Mouse (Mus musculus) lung, postnatal 0 days (tissue): Measurements from ENCODE around the gene Ankrd13a.

Experiments used
- CTCF ChIP-seq: IDR thresholded peaks from 2 replicates; pipeline ENCODE4 v1.5.1; 2016; ENCODE audit warnings: antibody characterized with exemption, mild to moderate bottlenecking
- EP300 ChIP-seq: IDR thresholded peaks from 2 replicates; pipeline ENCODE4 v1.6.1; 2016; ENCODE audit warnings: antibody characterized with exemption, mild to moderate bottlenecking, control low read depth

DNA sequence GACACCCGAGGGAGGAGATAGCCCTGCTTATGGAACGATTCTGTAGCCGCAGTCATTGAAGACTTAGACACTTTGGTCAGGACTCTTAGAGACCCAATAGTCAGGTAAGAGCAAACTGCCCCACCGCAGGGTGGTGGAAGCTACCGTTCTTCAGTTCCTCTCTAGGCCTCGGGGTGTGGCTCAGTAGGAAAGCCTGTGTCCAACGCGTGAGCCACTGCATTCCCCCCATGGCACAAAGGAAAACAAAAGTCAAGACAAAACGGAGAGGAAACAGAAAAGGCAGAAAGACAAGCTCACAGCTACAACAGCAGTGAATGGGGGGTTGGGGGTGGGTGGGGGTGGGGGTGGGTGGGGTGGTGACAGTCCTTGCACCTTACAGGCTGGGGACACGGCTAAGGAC lies 22.1 kb upstream of the Ankrd13a start:
- TF ChIP-seq EP300 (no peak), CTCF (no peak)
